Mouse (Mus musculus) forebrain, embryonic 13.5 days (tissue): ENCODE results near the gene Mettl21a. TPM values are rescaled to one million over a fixed set of nuclear protein-coding genes. Genes with fewer than 3 reads are reported as not detected.

Experiments
- ATAC-seq: fragments of 200-750 bp; cut with Nextera tagmentation; 2 replicates; pipeline ENCODE4 v1.8.0; 2017
- H3K27ac ChIP-seq: fragments of 300-500 bp; sonication (generic); 2 replicates; pipeline ENCODE4 v1.5.1; 2015; ENCODE audit warnings: inconsistent platforms, mild to moderate bottlenecking, moderate library complexity
- H3K27me3 ChIP-seq: fragments of 300-500 bp; sonication (generic); 2 replicates; pipeline ENCODE4 v1.6.1; 2015; ENCODE audit warnings: mild to moderate bottlenecking, inconsistent platforms
- H3K36me3 ChIP-seq: fragments of 300-500 bp; sonication (generic); 2 replicates; pipeline ENCODE4 v1.6.1; 2015; ENCODE audit warnings: mild to moderate bottlenecking, inconsistent platforms; ENCODE audit not compliant: poor library complexity, severe bottlenecking
- H3K4me1 ChIP-seq: fragments of 300-500 bp; sonication (generic); 2 replicates; pipeline ENCODE4 v1.6.1; 2015; ENCODE audit warnings: inconsistent platforms
- H3K4me2 ChIP-seq: fragments of 300-500 bp; sonication (generic); 2 replicates; pipeline ENCODE4 v1.6.1; 2015; ENCODE audit warnings: inconsistent platforms, mild to moderate bottlenecking, moderate library complexity
- H3K4me3 ChIP-seq: fragments of 300-500 bp; sonication (generic); 2 replicates; pipeline ENCODE4 v1.5.1; 2015; ENCODE audit warnings: mild to moderate bottlenecking, inconsistent platforms
- H3K9ac ChIP-seq: fragments of 300-500 bp; sonication (generic); 2 replicates; pipeline ENCODE4 v1.6.1; 2015; ENCODE audit warnings: mild to moderate bottlenecking, inconsistent platforms
- H3K9me3 ChIP-seq: fragments of 300-500 bp; sonication (generic); replicated peaks from 2 replicates; pipeline ENCODE4 v1.6.1; 2016; ENCODE audit warnings: inconsistent platforms
- WGBS: fragments of 180-500 bp; shearing (Covaris S2); methylation state at CpG from one replicate; pipeline ENCODE4 v1.1.7; 2015; 5-methylcytosine and 5-hydroxymethylcytosine counted together
- polyA plus RNA-seq: library from polyadenylated mRNA; unstranded; fragments of >200 nt; fragmentation: Nextera tagmentation; extraction: Ambion mirVana; gene quantifications from 2 replicates; pipeline ENCODE4 v1.2.1, GENCODE M21; 2015

The Mettl21a gene
- polyA plus RNA-seq, 1 experiment from 2014 or later = 20.7 TPM

- H3K27ac ChIP-seq = no peak overlapping the region
- no peaks in the 10 kb centered on the region for H3K36me3 ChIP-seq
- no peak for ATAC-seq
- 68% methylated on average over 5 of the region's 5 CpGs for WGBS
- H3K4me3 ChIP-seq = no peak overlapping the region
- H3K4me1 ChIP-seq = no peaks in the 10 kb centered on the region
- H3K4me2 ChIP-seq = no peak overlapping the region
- H3K9ac ChIP-seq = no peak overlapping the region
- H3K9me3 ChIP-seq = no peaks in the 10 kb centered on the region
- H3K27me3 ChIP-seq = no peaks in the 10 kb centered on the region
Measured at GRCm38 (mm10) chr1:64631526-64631925, 14.5 kb upstream of the Mettl21a start.

- Histone ChIP-seq H3K27me3 (no peaks in the 10 kb centered on the region), H3K4me2 (no peak overlapping the region), H3K4me1 (no peaks in the 10 kb centered on the region), H3K36me3 (no peaks in the 10 kb centered on the region), H3K27ac (no peak overlapping the region), H3K9ac (no peak overlapping the region), H3K4me3 (no peak overlapping the region), H3K9me3 (no peaks in the 10 kb centered on the region)
- no peak for ATAC-seq
Measured at GRCm38 (mm10) chr1:64625214-64625613, 8.2 kb upstream of the Mettl21a start.

- ATAC-seq = no peak
- no peaks in the 10 kb centered on the region for H3K4me1 ChIP-seq
Measured at GRCm38 (mm10) chr1:64623558-64624435, 6.8 kb upstream of the Mettl21a start.

GRCm38 (mm10) chr1:64621116-64621515, 4.1 kb upstream of the Mettl21a start:
- Histone ChIP-seq H3K27me3 (no peaks in the 10 kb centered on the region), H3K36me3 (no peaks in the 10 kb centered on the region), H3K27ac (no peak overlapping the region), H3K4me1 (peaks cover 12% of the 10 kb centered on the region), H3K9me3 (no peaks in the 10 kb centered on the region), H3K4me3 (no peak overlapping the region), H3K9ac (no peak overlapping the region), H3K4me2 (no peak overlapping the region)
- whole genome bisulfite sequencing = 87% methylated on average over 5 of the region's 5 CpGs
- ATAC-seq = no peak

More at GRCm38 (mm10) chr1:64623558-64624435, 6.8 kb upstream of the Mettl21a start:
- no peak overlapping the region for H3K4me3 ChIP-seq
- no peaks in the 10 kb centered on the region for H3K36me3 ChIP-seq
- no peaks in the 10 kb centered on the region for H3K9me3 ChIP-seq
- 69% methylated on average over 12 of the region's 12 CpGs for WGBS
- H3K4me2 ChIP-seq = no peak overlapping the region
- H3K27me3 ChIP-seq = no peaks in the 10 kb centered on the region
- H3K9ac ChIP-seq = no peak overlapping the region
- no peak overlapping the region for H3K27ac ChIP-seq

- H3K9ac ChIP-seq = peak overlapping the region; percentile 95
- WGBS = 64% methylated on average over 3 of the region's 3 CpGs
- H3K4me1 ChIP-seq = peaks cover 21% of the 10 kb centered on the region
- H3K9me3 ChIP-seq = no peaks in the 10 kb centered on the region
- peak overlapping the region; percentile 76 for H3K4me2 ChIP-seq
- no peaks in the 10 kb centered on the region; the same call in 1 of the 2 replicates for H3K36me3 ChIP-seq
- H3K27me3 ChIP-seq = no peaks in the 10 kb centered on the region
- H3K4me3 ChIP-seq = peak overlapping the region; percentile 72
- H3K27ac ChIP-seq = no peak overlapping the region
- no peak for ATAC-seq
Measured at GRCm38 (mm10) chr1:64618226-64618625, 1.2 kb upstream of the Mettl21a start.

GRCm38 (mm10) chr1:64617715-64617984, 608 bp upstream of the Mettl21a start:
- WGBS = 1% methylated on average over 15 of the region's 15 CpGs

GRCm38 (mm10) chr1:64616531-64616880, 536 bp downstream of the Mettl21a start:
- Histone ChIP-seq H3K4me2 (peak overlapping the region; percentile 76), H3K9me3 (no peaks in the 10 kb centered on the region), H3K27ac (peak overlapping the region; percentile 97), H3K4me3 (peak overlapping the region; percentile 72), H3K27me3 (no peaks in the 10 kb centered on the region), H3K9ac (peak overlapping the region; percentile 95), H3K36me3 (peaks cover 7% of the 10 kb centered on the region; the same call in 1 of the 2 replicates), H3K4me1 (peaks cover 21% of the 10 kb centered on the region)
- no peak for ATAC-seq
- 4% methylated on average over 8 of the region's 8 CpGs for WGBS

More at GRCm38 (mm10) chr1:64617715-64617984, 608 bp upstream of the Mettl21a start:
- Histone ChIP-seq H3K4me2 (peak overlapping the region; percentile 76), H3K4me3 (peak overlapping the region; percentile 72), H3K4me1 (peaks cover 21% of the 10 kb centered on the region), H3K36me3 (peaks cover 1% of the 10 kb centered on the region; the same call in 1 of the 2 replicates), H3K9me3 (no peaks in the 10 kb centered on the region), H3K27me3 (no peaks in the 10 kb centered on the region), H3K27ac (peak overlapping the region; percentile 97), H3K9ac (peak overlapping the region; percentile 95)
- peak; percentile 86 for ATAC-seq

GRCm38 (mm10) chr1:64616076-64616475, 966 bp downstream of the Mettl21a start:
- Histone ChIP-seq H3K27ac (no peak overlapping the region), H3K9me3 (no peaks in the 10 kb centered on the region), H3K27me3 (no peaks in the 10 kb centered on the region), H3K9ac (peak overlapping the region; percentile 95), H3K4me1 (peaks cover 21% of the 10 kb centered on the region), H3K4me3 (peak overlapping the region; percentile 72), H3K4me2 (peak overlapping the region; percentile 76), H3K36me3 (peaks cover 7% of the 10 kb centered on the region; the same call in 1 of the 2 replicates)
- WGBS = 64% methylated on average over 6 of the region's 6 CpGs
- no peak for ATAC-seq

- peaks cover 21% of the 10 kb centered on the region for H3K4me1 ChIP-seq
- no peak for ATAC-seq
- H3K27me3 ChIP-seq = no peaks in the 10 kb centered on the region
- H3K27ac ChIP-seq = no peak overlapping the region
- H3K4me2 ChIP-seq = peak overlapping the region; percentile 76; the same call in 1 of the 2 replicates
- 82% methylated on average over 11 of the region's 11 CpGs for WGBS
- H3K4me3 ChIP-seq = no peak overlapping the region
- 0 out of 2 replicates have a peak overlapping the region, but pooled peaks have one; percentile 95 for H3K9ac ChIP-seq
- H3K9me3 ChIP-seq = no peaks in the 10 kb centered on the region
- peaks cover 7% of the 10 kb centered on the region; the same call in 1 of the 2 replicates for H3K36me3 ChIP-seq
Measured at GRCm38 (mm10) chr1:64615531-64615991, 1.5 kb downstream of the Mettl21a start.

GRCm38 (mm10) chr1:64614801-64615345, 2.2 kb downstream of the Mettl21a start:
- no peak for ATAC-seq
- Histone ChIP-seq H3K4me2 (no peak overlapping the region), H3K27me3 (no peaks in the 10 kb centered on the region), H3K36me3 (peaks cover 11% of the 10 kb centered on the region; the same call in 1 of the 2 replicates), H3K27ac (no peak overlapping the region), H3K9ac (no peak overlapping the region), H3K4me3 (no peak overlapping the region), H3K9me3 (no peaks in the 10 kb centered on the region), H3K4me1 (peaks cover 21% of the 10 kb centered on the region)
- WGBS = 82% methylated on average over 10 of the region's 10 CpGs

GRCm38 (mm10) chr1:64614311-64614710, 2.7 kb downstream of the Mettl21a start:
- no peak overlapping the region for H3K27ac ChIP-seq
- ATAC-seq = no peak
- H3K27me3 ChIP-seq = no peaks in the 10 kb centered on the region
- H3K9me3 ChIP-seq = no peaks in the 10 kb centered on the region
- no peak overlapping the region for H3K4me3 ChIP-seq
- H3K4me2 ChIP-seq = no peak overlapping the region
- no peak overlapping the region for H3K9ac ChIP-seq
- peaks cover 21% of the 10 kb centered on the region for H3K4me1 ChIP-seq
- peaks cover 12% of the 10 kb centered on the region; the same call in 1 of the 2 replicates for H3K36me3 ChIP-seq
- 87% methylated on average over 9 of the region's 9 CpGs for WGBS

- Histone ChIP-seq H3K27ac (no peak overlapping the region), H3K27me3 (no peaks in the 10 kb centered on the region)
Measured at GRCm38 (mm10) chr1:64609976-64610375, 7.1 kb downstream of the Mettl21a start.

More at GRCm38 (mm10) chr1:64609976-64610375, 7.1 kb downstream of the Mettl21a start:
- no peaks in the 10 kb centered on the region for H3K4me1 ChIP-seq
- ATAC-seq = no peak
- WGBS = 93% methylated on average over 9 of the region's 9 CpGs
- no peak overlapping the region for H3K9ac ChIP-seq
- peaks cover 37% of the 10 kb centered on the region for H3K36me3 ChIP-seq
- no peak overlapping the region for H3K4me2 ChIP-seq
- no peak overlapping the region for H3K4me3 ChIP-seq
- H3K9me3 ChIP-seq = no peaks in the 10 kb centered on the region
